Mouse (Mus musculus): Measurements from ENCODE around the gene Commd3. TPM values are rescaled to one million over a fixed set of nuclear protein-coding genes. Genes with fewer than 3 reads are reported as not detected.
A peak's percentile ranks its signal among the peaks of the same experiment; 100 is the strongest.

Commd3 gene
- polyA plus RNA-seq, 1 experiment from 2014 or later, result 207 TPM

DNA sequence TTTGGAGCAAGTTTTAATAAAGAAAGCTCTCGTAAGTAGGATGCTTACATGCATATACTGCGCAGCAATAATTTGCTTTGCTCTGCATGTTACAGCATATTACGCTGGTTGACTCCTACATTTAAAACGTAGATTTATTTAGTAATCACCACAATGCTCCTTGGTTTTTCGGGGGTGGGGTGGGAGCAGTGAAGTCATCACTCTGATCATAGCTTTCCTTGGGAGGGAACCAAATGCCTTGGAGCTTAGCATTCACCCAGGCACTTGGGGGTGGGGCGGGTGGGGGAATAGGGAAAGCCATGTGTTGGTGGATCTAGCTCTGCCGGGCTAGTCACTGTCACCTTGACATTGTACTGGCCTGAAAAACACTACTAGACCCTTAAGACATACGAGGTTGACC lies 23.0 kb downstream of the Commd3 start:
- ATAC-seq (ENCODE audit: insufficient number of reproducible peaks, insufficient read depth, low FRiP score, low TSS enrichment), result no peak
- Histone ChIP-seq H3K4me3 (no peak overlapping the region), H3K9me3 (no peaks in the 10 kb centered on the region), H3K9ac (no peak overlapping the region), H3K27ac (no peak overlapping the region), H3K4me2 (replicated peaks) (no peak overlapping the region), H3K36me3 (no peaks in the 10 kb centered on the region), H3K27me3 (peaks cover 53% of the 10 kb centered on the region), H3K4me1 (peaks cover 17% of the 10 kb centered on the region)
- WGBS, result 2% methylated on average over 8 of the region's 8 CpGs

DNA sequence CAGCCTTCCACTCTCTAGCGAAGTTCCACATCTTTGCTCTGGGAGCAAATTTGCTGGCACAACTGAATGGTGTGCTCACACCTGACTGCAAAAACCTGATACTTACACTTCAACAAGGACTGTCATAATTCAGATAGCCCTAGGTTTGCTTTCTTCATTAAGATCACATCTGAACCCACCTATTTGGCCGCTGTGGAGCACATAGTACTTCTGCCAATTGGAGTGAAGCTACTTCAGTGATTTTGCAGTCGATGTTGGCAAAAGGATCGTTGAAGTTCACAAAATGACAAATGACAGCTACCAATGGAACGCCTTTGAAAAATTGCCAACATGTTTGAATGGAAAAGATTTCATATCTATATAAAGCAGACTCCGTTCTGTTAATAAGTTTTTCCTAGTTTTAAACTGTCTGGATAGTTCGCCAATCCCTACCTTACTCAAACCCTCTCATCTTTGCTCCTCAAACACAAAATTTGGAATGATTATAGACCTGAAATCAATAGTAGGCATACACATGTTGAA lies 23.5 kb downstream of the Commd3 start:
- WGBS, result 2% methylated on average over 7 of the region's 7 CpGs
- no peak overlapping the region for H3K27ac ChIP-seq
- H3K9ac ChIP-seq, result no peak overlapping the region
- H3K9me3 ChIP-seq, result no peaks in the 10 kb centered on the region
- no peak overlapping the region for H3K4me2 ChIP-seq (replicated peaks)
- no peak overlapping the region for H3K4me3 ChIP-seq
- no peaks in the 10 kb centered on the region for H3K36me3 ChIP-seq
- no peak for ATAC-seq (ENCODE audit: insufficient number of reproducible peaks, insufficient read depth, low FRiP score, low TSS enrichment)
- H3K27me3 ChIP-seq, result peaks cover 48% of the 10 kb centered on the region
- peaks cover 14% of the 10 kb centered on the region for H3K4me1 ChIP-seq

DNA sequence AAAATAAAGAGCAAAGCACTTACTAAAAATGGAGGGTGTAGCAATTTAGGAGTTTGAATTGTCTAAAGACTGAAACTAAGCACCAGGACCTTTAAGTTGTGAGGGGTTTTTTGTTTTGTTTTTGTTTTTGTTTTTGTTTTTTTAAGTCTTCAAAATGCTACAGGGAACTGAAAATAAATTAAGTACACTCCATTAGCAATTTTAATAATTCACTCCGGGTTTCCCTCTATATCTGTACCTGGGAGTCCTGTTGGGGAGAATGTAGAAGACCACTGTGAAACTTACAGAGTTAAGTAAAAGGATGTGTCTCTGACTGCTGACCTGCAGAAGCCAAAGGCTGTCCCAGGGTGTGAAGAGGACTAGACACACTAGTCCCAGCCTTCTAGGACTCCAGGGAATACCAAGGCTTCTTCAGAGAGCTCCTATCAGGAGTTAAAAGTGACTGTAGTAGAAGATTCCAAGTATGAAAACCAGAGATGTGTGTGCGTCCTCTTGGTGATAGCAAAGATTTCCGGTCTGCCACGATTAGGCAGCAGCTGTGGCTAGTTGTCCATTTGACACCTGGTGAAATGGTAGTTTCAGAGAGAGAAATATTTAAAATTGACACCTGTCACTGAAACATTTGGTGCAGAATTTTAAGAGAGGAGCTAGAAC lies 25.5 kb downstream of the Commd3 start:
- Histone ChIP-seq H3K27ac (no peak overlapping the region), H3K4me1 (peaks cover 14% of the 10 kb centered on the region), H3K4me2 (replicated peaks) (no peak overlapping the region), H3K9me3 (no peaks in the 10 kb centered on the region), H3K4me3 (no peak overlapping the region), H3K9ac (no peak overlapping the region), H3K36me3 (no peaks in the 10 kb centered on the region), H3K27me3 (peaks cover 50% of the 10 kb centered on the region)
- WGBS, result 2% methylated on average over 4 of the region's 4 CpGs
- no peak for ATAC-seq (ENCODE audit: insufficient number of reproducible peaks, insufficient read depth, low FRiP score, low TSS enrichment)

DNA sequence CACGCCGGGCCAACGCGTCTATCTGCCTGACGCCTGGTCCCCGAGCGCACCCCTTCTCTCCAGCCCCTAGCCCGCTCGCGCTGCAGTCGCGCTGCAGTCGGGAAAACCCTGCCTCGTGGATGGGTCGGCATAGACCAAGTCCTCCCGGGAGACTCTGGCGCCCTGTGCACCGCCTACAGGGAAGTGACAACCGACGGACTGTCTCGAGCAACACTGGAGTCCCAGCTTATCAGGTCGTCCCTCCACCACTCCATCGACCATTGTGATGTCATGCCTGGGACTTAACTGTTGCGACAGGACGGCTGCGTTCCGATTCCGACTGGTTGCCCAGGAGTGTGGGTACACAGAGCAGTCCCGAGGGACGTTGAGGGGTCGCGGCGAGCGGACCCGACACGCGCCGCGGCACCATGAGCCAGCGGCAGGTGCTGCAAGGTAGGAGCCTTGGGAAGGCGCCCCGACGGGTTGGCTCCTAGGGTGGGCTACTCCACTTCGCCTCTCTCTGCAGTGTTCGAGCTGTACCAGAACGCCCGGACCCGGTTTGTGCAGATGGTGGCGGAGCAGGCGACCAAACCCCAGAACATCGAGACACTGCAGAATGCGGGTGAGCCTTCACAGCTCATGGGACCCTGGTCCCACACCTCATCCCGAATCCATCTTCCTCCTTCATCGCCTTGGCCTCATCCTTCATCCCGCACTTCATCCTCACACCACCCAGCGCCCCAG lies 26.6 kb downstream of the Commd3 start:
- Histone ChIP-seq H3K36me3 (no peaks in the 10 kb centered on the region), H3K27me3 (peaks cover 54% of the 10 kb centered on the region), H3K27ac (no peak overlapping the region), H3K9me3 (no peaks in the 10 kb centered on the region), H3K4me2 (replicated peaks) (no peak overlapping the region), H3K4me3 (0 out of 2 replicates have a peak overlapping the region, but pooled peaks have one; percentile 5), H3K9ac (no peak overlapping the region), H3K4me1 (peaks cover 14% of the 10 kb centered on the region)
- WGBS, result under 1% methylated on average over 56 of the region's 56 CpGs
- ATAC-seq (ENCODE audit: insufficient number of reproducible peaks, insufficient read depth, low FRiP score, low TSS enrichment), result peak; percentile 47; the same call in 1 of the 2 replicates

DNA sequence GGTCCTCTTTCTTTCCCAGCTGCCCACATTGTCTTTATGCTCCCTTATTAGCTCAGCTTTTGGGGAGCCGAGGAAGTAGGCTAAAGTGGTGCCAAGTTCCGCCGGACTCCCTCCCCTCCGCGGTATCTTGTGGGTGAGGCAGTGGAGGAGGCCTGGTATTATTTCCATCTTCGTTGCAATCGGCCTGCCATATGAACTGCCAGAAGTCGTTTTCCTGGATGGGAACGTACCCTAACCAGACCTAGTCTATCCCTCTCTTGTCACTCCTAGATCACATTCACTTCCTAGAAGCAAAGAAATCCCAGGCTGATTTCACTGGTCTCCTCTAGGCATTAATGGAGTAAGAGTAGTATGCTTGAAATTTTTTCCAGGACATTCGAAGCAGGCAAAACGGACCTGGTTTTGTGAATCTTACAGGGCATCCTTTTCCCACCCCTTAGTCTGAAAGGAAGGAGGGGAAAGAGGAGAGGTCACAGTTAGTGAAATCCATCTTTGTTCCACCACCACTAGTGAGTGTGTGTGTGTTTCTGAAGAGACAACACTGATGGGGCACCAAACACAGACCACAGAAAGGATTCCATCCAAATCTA lies 27.3 kb downstream of the Commd3 start:
- Histone ChIP-seq H3K4me3 (no peak overlapping the region), H3K9ac (no peak overlapping the region), H3K27me3 (peaks cover 55% of the 10 kb centered on the region), H3K9me3 (no peaks in the 10 kb centered on the region), H3K4me1 (peaks cover 12% of the 10 kb centered on the region), H3K27ac (no peak overlapping the region), H3K36me3 (no peaks in the 10 kb centered on the region), H3K4me2 (replicated peaks) (no peak overlapping the region)
- no peak for ATAC-seq (ENCODE audit: insufficient number of reproducible peaks, insufficient read depth, low FRiP score, low TSS enrichment)
- WGBS, result 1% methylated on average over 11 of the region's 11 CpGs

DNA sequence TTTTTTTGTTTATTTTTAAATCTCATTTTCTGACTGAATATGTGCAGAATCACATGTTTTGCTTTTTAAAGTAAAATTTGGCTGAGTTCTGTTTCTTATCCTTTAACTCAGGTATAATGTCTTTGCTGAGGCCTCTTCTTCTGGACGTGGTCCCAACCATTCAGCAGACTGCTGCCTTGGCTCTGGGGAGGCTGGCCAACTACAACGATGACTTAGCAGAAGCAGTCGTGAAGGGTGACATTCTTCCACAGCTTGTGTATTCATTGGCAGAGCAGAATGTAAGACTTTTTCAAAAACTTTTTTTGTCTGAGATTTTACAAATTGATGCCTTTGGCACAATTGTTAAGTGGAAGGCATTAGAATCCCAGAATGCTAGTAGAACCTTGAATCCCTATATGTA lies 38.2 kb downstream of the Commd3 start:
- no peak overlapping the region for H3K4me3 ChIP-seq
- no peaks in the 10 kb centered on the region for H3K4me1 ChIP-seq
- no peaks in the 10 kb centered on the region for H3K27me3 ChIP-seq
- no peak overlapping the region for H3K27ac ChIP-seq
- H3K36me3 ChIP-seq, result no peaks in the 10 kb centered on the region
- WGBS, result 68% methylated on average over 3 of the region's 3 CpGs
- H3K9ac ChIP-seq, result no peak overlapping the region
- ATAC-seq (ENCODE audit: insufficient number of reproducible peaks, insufficient read depth, low FRiP score, low TSS enrichment), result no peak
- H3K4me2 ChIP-seq (replicated peaks), result no peak overlapping the region
- H3K9me3 ChIP-seq, result no peaks in the 10 kb centered on the region

DNA sequence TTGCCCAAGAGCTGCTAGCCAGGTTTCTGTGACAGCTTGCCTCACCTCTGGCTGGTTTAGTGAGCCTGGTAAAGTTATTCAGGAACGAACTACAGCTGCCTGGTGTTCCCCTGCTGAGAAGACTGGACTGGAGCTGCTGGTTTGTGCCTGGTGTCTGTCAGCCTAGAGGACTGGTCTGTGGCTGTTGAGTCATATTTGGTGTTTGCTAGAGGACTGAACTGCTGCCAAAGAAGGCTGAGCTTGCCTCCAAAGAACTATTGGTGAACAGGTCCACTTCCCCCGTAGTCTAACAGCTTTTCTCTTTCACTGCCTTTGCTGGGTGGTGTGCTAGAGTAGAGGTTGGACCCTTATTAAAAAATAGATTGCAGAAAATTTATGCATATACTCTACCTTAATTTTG lies 40.9 kb downstream of the Commd3 start:
- H3K27ac ChIP-seq, result no peak overlapping the region
- no peak overlapping the region for H3K4me3 ChIP-seq
- 73% methylated on average over 2 of the region's 2 CpGs for WGBS
- no peak for ATAC-seq (ENCODE audit: insufficient number of reproducible peaks, insufficient read depth, low FRiP score, low TSS enrichment)
- H3K4me1 ChIP-seq, result no peaks in the 10 kb centered on the region
- H3K36me3 ChIP-seq, result no peaks in the 10 kb centered on the region
- no peaks in the 10 kb centered on the region for H3K9me3 ChIP-seq
- no peak overlapping the region for H3K9ac ChIP-seq
- H3K27me3 ChIP-seq, result no peaks in the 10 kb centered on the region
- H3K4me2 ChIP-seq (replicated peaks), result no peak overlapping the region

DNA sequence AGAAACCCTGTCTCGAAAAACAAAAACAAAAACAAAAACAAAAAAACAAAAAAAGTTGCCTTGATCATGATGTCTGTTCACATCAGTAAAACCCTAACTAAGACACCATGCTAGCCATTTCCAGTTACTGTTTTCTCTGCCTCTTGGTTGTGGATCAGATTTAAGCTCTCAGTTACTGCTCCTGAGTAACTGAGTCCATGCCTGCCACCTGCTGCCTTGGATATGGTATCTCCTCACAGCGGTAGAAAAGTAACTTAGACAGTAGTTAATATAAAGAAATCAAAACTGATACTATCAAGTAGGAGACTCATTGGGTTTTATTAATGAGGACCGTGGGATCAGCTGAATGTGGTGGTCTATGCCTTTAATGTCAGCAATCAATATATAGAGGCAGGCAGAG lies 42.2 kb downstream of the Commd3 start:
- 72% methylated on average over 3 of the region's 3 CpGs for WGBS
- no peak overlapping the region for H3K9ac ChIP-seq
- no peak overlapping the region for H3K4me2 ChIP-seq (replicated peaks)
- no peak overlapping the region for H3K27ac ChIP-seq
- no peak overlapping the region for H3K4me3 ChIP-seq
- no peaks in the 10 kb centered on the region for H3K27me3 ChIP-seq
- ATAC-seq (ENCODE audit: insufficient number of reproducible peaks, insufficient read depth, low FRiP score, low TSS enrichment), result no peak
- no peaks in the 10 kb centered on the region for H3K9me3 ChIP-seq
- H3K4me1 ChIP-seq, result no peaks in the 10 kb centered on the region
- H3K36me3 ChIP-seq, result no peaks in the 10 kb centered on the region

DNA sequence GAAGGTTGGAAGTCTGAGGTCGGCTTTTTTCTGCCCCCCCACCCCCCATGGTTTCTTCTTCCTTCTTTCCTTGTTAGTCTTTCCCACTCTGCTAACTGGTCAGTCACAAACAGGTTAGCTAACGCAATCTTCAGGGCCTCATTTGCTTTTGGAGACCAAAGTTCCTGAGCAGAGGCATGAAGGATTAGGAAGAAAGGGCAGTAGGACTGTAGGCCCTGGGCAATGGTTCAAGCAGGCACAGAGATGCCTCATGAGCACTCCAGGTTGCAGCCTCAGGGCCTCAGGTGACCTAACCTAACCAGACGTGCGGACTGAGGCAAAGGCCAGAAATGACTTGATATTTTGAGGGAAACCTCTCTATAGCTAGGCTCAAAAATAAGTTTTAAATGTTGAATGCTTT lies 46.3 kb downstream of the Commd3 start:
- Histone ChIP-seq H3K9ac (no peak overlapping the region), H3K9me3 (no peaks in the 10 kb centered on the region), H3K4me1 (no peaks in the 10 kb centered on the region), H3K4me2 (replicated peaks) (no peak overlapping the region), H3K36me3 (no peaks in the 10 kb centered on the region), H3K4me3 (no peak overlapping the region), H3K27me3 (no peaks in the 10 kb centered on the region), H3K27ac (no peak overlapping the region)
- ATAC-seq (ENCODE audit: insufficient number of reproducible peaks, insufficient read depth, low FRiP score, low TSS enrichment), result no peak
- 75% methylated on average over 4 of the region's 4 CpGs for WGBS

DNA sequence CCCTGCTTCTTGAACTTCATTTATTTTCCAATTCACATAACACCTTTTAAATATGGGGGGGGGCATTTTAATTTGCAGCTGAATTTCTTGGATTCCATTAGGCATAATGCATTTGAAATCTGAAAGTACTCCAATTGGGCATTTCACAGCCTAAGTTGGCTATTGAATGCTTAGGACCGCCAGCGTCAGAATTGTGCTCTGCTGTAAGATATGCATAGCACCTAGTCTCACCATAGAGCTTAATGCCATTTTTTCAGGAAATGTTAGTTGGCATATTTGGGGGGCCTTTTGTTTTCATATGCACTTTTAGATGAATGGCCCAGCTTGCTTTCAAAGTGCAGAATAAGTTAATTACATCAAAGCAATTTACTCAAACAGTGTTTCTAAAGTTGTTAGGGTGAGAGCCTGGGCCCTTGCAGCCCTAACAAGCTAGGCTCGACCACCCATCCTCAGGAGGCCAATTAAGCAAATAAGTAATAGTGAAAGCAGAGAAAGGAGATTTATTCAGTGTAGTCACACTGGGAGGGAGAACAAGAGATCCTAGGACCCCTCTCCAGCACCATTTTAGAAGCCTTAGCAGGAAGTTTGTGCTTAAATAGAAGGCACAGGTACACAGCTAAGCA lies 50.1 kb downstream of the Commd3 start:
- H3K9me3 ChIP-seq, result no peaks in the 10 kb centered on the region
- H3K36me3 ChIP-seq, result no peaks in the 10 kb centered on the region
- H3K27ac ChIP-seq, result no peak overlapping the region
- ATAC-seq (ENCODE audit: insufficient number of reproducible peaks, insufficient read depth, low FRiP score, low TSS enrichment), result no peak
- H3K4me1 ChIP-seq, result no peaks in the 10 kb centered on the region
- H3K9ac ChIP-seq, result no peak overlapping the region
- 64% methylated on average over 3 of the region's 3 CpGs for WGBS
- H3K27me3 ChIP-seq, result no peaks in the 10 kb centered on the region
- no peak overlapping the region for H3K4me3 ChIP-seq
- H3K4me2 ChIP-seq (replicated peaks), result no peak overlapping the region

DNA sequence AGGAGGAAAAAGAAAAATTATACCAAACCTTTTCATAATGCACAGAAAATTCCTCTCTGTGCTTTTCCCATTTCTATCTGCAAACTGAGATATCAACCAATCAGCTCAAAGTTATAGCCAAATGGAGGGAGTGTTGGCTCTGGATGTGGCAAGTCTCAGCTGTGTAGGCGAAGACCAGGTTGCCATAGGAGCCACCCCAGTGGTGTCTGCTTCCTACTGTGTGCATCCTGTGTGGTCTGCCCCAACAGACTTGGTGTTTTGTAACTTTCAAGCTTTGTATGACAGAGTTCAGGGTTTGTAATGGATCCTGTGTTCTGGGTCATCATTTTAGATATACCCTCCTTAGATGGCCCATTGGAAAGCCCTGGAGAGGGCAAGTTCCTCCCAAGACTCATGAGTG lies 52.3 kb downstream of the Commd3 start:
- Histone ChIP-seq H3K27me3 (no peaks in the 10 kb centered on the region), H3K4me1 (no peaks in the 10 kb centered on the region), H3K36me3 (no peaks in the 10 kb centered on the region), H3K4me2 (replicated peaks) (no peak overlapping the region), H3K9ac (no peak overlapping the region), H3K27ac (no peak overlapping the region), H3K4me3 (no peak overlapping the region), H3K9me3 (no peaks in the 10 kb centered on the region)
- 87% methylated on average over 1 of the region's 1 CpGs for WGBS
- no peak for ATAC-seq (ENCODE audit: insufficient number of reproducible peaks, insufficient read depth, low FRiP score, low TSS enrichment)

Measured in embryonic facial prominence, embryonic 12.5 days (tissue).